Mouse (Mus musculus) ES-Bruce4 (cell line): Measurements from ENCODE around the gene Arhgap10.

Source experiments
- CTCF ChIP-seq: IDR thresholded peaks from one replicate; pipeline ENCODE4 v1.8.1; 2011; ENCODE audit warnings: low read depth, low read length
- POLR2A ChIP-seq: IDR thresholded peaks from one replicate; pipeline ENCODE4 v1.8.1; 2011; ENCODE audit warnings: low read length; ENCODE audit not compliant: insufficient read depth

- TF ChIP-seq CTCF (no peak), POLR2A (no peak)
Measured at GRCm38 (mm10) chr8:77481791-77482190, 36.0 kb downstream of the Arhgap10 start.
